Mouse (Mus musculus): ENCODE results near the gene Rasgef1b.

DNA sequence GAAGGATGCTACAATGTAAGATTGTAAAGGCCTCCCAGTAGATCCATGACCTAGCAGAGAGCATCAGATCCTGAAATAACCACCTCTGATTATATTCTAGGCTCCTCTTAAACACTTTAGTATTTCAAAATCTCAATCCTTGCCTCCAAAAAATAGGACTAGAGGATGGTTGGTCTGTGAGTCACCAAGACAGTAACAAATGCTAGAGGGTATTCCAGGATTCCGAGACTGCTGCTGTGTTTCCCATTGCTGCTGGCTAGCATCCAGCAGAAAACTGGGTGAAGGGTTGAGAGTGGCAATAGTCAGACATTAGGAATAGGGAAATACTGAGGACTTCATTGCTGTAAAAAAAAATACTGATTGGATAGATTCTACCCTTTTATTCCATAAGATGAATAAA, 457.3 kb downstream of the Rasgef1b start:
- TF ChIP-seq CTCF (IDR thresholded peaks at IDR 0.05): no peak
- TF ChIP-seq EP300 (IDR thresholded peaks at IDR 0.05): no peak

Measured in lung, postnatal 0 days (tissue).